Mouse (Mus musculus): ENCODE measurements around the gene Coa7. TPM values are rescaled to one million over a fixed set of nuclear protein-coding genes. Genes with fewer than 3 reads are reported as not detected.
"Not testable (repeated sequence)": the region's sequence is repeated elsewhere in the genome, so short reads cannot be mapped to it uniquely, and the experiment has no call there.

The Coa7 gene
- polyA plus RNA-seq, 1 experiment from 2014 or later = 26.5 TPM

- not testable (repeated sequence) for H3K36me3 ChIP-seq (ENCODE audit: inconsistent target); H3K27ac ChIP-seq; H3K4me3 ChIP-seq (ENCODE audit: inconsistent target); H3K79me2 ChIP-seq (ENCODE audit: inconsistent target)
Measured at GRCm38 (mm10) chr4:108353591-108353990, 25.7 kb downstream of the Coa7 start.

DNA sequence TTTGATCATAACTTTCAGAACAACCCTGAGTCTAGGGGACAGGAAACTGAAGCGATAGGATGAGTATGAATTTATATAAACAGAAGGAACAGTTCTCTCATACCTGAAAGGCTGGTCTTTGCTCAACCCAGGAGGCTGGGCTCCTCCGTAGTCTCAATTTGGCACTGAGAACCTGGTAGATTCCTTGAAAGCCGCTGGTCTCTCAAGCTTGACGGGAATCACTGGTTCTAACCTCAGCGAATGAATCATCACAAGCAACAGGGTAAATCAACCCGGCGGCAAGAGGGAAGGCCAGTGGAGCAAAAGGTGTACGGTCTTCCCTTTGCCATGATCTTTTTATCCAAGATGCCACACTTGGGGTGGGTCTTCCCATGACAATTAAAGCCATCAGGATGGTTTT, 29.5 kb downstream of the Coa7 start:
- H3K79me2 ChIP-seq (ENCODE audit: inconsistent target) = no peaks in the 10 kb centered on the region
- 99% methylated on average over 8 of the region's 8 CpGs for WGBS (ENCODE audit: missing documents)

DNA sequence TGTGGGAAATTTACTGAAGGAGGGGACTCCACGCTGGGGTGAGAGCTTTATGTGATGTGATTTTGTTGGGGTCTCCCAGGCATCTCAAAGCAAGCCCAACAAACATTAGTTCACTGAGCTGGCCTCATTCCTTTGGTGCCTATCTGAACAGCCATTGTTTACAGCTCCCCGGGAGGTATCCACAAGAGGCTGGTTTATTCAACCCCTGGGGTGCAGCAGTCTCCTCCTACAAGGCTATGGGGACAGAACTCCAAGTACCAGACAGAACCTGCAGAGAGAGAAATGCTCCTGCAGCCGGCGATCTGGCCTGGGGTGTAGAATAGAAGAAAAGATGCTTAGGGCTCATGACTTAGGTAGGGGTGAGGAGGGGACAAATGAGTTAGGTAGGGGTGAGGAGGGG, 30.6 kb downstream of the Coa7 start:
- Histone ChIP-seq H3K27ac (no peak overlapping the region), H3K4me3 (ENCODE audit: inconsistent target) (no peak overlapping the region), H3K79me2 (ENCODE audit: inconsistent target) (no peaks in the 10 kb centered on the region), H3K36me3 (ENCODE audit: inconsistent target) (no peaks in the 10 kb centered on the region)
- WGBS (ENCODE audit: missing documents) = 92% methylated on average over 4 of the region's 4 CpGs

More for the DNA sequence above, 29.5 kb downstream of the Coa7 start:
- no peaks in the 10 kb centered on the region for H3K36me3 ChIP-seq (ENCODE audit: inconsistent target)
- no peak overlapping the region for H3K4me3 ChIP-seq (ENCODE audit: inconsistent target)
- no peak overlapping the region for H3K27ac ChIP-seq

- H3K79me2 ChIP-seq (ENCODE audit: inconsistent target) = no peaks in the 10 kb centered on the region
- H3K4me3 ChIP-seq (ENCODE audit: inconsistent target) = no peak overlapping the region
- H3K27ac ChIP-seq = no peak overlapping the region
- no peaks in the 10 kb centered on the region for H3K36me3 ChIP-seq (ENCODE audit: inconsistent target)
- 35% methylated on average over 25 of the region's 28 CpGs for WGBS (ENCODE audit: missing documents)
Measured at GRCm38 (mm10) chr4:108360136-108361055, 32.5 kb downstream of the Coa7 start.

DNA sequence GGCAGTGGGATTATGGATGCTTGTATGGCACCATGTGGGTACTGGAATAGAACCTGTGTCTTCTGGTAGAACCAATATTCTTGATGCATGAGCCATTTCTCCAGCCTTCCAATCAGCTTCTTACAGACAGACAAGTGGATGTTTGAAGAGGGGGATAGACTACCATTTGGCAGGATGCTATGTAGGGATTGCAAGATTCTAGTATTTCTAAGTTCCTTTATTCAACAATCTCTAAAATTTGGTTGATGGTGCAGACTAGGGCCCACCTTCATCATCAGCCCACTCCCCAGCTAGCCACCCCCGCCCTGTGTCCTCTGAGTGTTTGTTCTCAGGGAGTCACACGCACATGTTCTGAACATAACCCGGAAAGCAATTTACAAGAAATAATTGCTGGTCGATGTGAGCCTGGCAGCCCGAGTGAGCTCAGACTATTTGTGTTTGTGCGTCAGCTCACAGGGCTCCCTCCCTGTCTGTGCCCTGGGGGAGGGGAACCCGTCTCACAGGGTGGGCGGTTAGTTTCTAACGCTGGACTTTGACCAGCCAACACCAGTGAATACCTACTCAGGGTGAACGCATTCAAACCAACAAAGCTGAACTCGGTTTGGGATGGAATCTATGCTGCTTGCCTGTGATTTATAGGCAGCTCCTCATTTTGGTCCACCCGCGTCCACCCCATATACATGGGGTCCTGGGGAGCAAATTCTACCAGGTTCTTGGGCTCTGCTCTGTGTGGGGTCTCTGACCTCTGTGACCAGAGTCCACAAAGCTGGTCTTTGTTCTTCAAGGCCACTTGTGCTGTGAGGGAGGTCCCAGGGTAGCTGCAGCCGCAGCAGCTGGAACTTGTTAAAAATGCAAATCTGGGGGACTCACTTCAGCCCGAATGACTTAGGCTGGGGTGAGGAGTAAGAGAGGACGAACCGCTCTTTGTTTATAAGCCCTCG, 34.7 kb downstream of the Coa7 start:
- 86% methylated on average over 18 of the region's 18 CpGs for WGBS (ENCODE audit: missing documents)

GRCm38 (mm10) chr4:108363355-108364110, 35.6 kb downstream of the Coa7 start:
- WGBS (ENCODE audit: missing documents) = 81% methylated on average over 6 of the region's 7 CpGs
- H3K27ac ChIP-seq = no peak overlapping the region

More for the DNA sequence above, 34.7 kb downstream of the Coa7 start:
- Histone ChIP-seq H3K4me3 (ENCODE audit: inconsistent target) (no peak overlapping the region), H3K27ac (no peak overlapping the region), H3K79me2 (ENCODE audit: inconsistent target) (no peaks in the 10 kb centered on the region), H3K36me3 (ENCODE audit: inconsistent target) (no peaks in the 10 kb centered on the region)

DNA sequence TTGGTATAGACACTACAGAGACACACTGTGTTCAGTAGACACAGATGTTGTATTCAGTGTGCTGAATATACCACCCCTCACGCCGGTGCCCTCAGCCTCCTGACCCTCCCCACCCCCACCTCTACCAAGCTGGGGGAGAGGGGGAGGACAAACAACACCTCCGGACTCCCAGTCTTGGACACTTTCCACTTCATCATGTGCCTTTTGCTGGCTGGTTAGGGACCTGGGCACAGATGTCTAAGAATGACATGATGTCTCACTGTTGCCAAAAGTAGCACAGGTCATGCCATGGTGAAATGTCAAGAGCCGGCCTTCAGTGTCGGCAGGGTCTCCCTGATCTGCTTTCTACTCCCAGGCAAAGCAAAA, 36.2 kb downstream of the Coa7 start:
- 82% methylated on average over 5 of the region's 5 CpGs for WGBS (ENCODE audit: missing documents)
- H3K36me3 ChIP-seq (ENCODE audit: inconsistent target) = no peaks in the 10 kb centered on the region
- no peak overlapping the region for H3K27ac ChIP-seq
- H3K4me3 ChIP-seq (ENCODE audit: inconsistent target) = no peak overlapping the region
- no peaks in the 10 kb centered on the region for H3K79me2 ChIP-seq (ENCODE audit: inconsistent target)

More at GRCm38 (mm10) chr4:108363355-108364110, 35.6 kb downstream of the Coa7 start:
- no peaks in the 10 kb centered on the region for H3K36me3 ChIP-seq (ENCODE audit: inconsistent target)
- H3K79me2 ChIP-seq (ENCODE audit: inconsistent target) = no peaks in the 10 kb centered on the region
- no peak overlapping the region for H3K4me3 ChIP-seq (ENCODE audit: inconsistent target)

DNA sequence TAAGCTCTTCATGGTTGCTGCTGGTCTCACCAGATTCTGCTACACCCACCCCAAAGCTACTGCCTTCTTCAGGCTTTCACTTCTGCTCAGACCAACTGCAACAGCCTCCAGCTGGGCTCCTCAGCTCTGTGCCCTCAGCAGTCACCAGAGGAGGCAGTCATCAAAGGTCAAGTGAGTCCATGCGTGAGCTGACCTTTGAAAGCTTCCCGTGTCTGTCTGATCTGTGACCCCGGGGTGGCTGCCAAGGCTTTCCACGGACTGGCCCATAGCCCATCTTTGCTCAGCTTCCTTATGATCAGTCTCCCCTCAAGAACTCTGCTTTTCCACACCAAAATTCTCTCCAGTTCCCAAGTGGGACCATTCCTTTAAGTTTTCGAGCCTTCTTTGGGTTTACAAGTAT, 41.3 kb downstream of the Coa7 start:
- no peaks in the 10 kb centered on the region for H3K79me2 ChIP-seq (ENCODE audit: inconsistent target)
- no peak overlapping the region for H3K4me3 ChIP-seq (ENCODE audit: inconsistent target)
- H3K27ac ChIP-seq = peak overlapping the region; percentile 63
- no peaks in the 10 kb centered on the region for H3K36me3 ChIP-seq (ENCODE audit: inconsistent target)
- 21% methylated on average over 5 of the region's 5 CpGs for WGBS (ENCODE audit: missing documents)

DNA sequence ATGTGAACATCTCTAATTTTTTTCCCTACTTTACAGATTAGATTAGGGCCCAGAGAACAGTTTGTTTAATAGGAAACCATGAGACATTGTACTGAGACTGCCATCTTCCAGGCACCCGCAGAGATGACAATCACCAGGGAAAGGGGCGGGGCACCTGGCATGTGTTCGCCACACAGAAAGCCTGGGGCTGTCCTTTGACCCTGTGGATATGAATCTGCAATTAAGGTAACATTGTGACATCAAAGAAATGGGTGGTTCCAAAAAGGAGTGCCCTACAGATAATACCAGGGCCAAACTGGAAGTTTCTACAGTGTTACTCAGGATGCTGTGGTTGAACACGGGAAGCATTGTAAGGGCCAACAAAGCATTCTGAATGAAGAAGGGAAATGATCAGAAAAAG, 42.5 kb downstream of the Coa7 start:
- no peaks in the 10 kb centered on the region for H3K79me2 ChIP-seq (ENCODE audit: inconsistent target)
- WGBS (ENCODE audit: missing documents) = 36% methylated on average over 4 of the region's 4 CpGs
- no peak overlapping the region for H3K27ac ChIP-seq
- no peak overlapping the region for H3K4me3 ChIP-seq (ENCODE audit: inconsistent target)
- H3K36me3 ChIP-seq (ENCODE audit: inconsistent target) = no peaks in the 10 kb centered on the region

DNA sequence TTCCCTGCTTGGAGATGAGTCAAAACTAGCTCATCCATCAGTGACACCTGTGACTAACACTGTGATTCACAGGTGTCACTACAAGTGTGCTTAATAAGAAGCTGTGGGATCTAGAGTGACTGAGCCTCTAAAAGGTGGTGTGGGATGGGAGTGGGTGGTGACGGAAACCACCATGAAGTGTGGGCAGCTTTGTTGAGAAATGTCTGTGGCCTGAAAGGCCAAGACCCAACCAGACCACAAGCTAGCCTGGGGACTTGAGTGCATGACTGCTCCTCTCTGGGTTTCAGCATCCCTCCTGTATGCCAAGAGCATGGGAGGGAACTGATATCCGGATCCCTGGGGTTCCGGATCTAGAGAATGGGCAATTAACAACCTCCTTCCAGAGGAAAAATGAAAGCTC, 43.5 kb downstream of the Coa7 start:
- 61% methylated on average over 3 of the region's 3 CpGs for WGBS (ENCODE audit: missing documents)
- Histone ChIP-seq H3K79me2 (ENCODE audit: inconsistent target) (no peaks in the 10 kb centered on the region), H3K4me3 (ENCODE audit: inconsistent target) (no peak overlapping the region), H3K36me3 (ENCODE audit: inconsistent target) (no peaks in the 10 kb centered on the region), H3K27ac (no peak overlapping the region)

- Histone ChIP-seq H3K36me3 (ENCODE audit: inconsistent target) (no peaks in the 10 kb centered on the region), H3K27ac (no peak overlapping the region), H3K79me2 (ENCODE audit: inconsistent target) (no peaks in the 10 kb centered on the region), H3K4me3 (ENCODE audit: inconsistent target) (no peak overlapping the region)
- WGBS (ENCODE audit: missing documents) = 87% methylated on average over 3 of the region's 3 CpGs
Measured at GRCm38 (mm10) chr4:108372166-108372565, 44.2 kb downstream of the Coa7 start.

DNA sequence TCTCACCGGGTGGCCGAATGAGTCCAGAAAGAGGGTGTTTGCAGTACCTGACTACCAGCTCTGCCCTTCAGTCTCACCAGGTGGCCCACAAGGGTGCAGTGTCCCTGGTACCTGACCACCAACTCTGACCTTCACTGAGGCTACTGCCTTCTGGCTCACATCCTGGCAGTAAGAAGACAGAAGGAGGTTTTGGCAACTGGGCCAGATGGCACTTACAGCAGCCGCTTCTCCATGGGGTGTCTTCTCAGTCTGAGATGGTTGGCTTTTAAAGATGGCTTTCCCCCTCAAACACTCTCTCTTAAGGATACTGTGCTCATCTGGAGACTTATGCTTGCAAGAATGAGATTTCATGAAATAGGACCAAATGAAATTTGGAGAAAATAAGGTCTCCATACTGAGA, 51.5 kb downstream of the Coa7 start:
- WGBS (ENCODE audit: missing documents) = 91% methylated on average over 3 of the region's 3 CpGs
- H3K36me3 ChIP-seq (ENCODE audit: inconsistent target) = no peaks in the 10 kb centered on the region
- H3K4me3 ChIP-seq (ENCODE audit: inconsistent target) = no peak overlapping the region
- H3K79me2 ChIP-seq (ENCODE audit: inconsistent target) = no peaks in the 10 kb centered on the region
- no peak overlapping the region for H3K27ac ChIP-seq

DNA sequence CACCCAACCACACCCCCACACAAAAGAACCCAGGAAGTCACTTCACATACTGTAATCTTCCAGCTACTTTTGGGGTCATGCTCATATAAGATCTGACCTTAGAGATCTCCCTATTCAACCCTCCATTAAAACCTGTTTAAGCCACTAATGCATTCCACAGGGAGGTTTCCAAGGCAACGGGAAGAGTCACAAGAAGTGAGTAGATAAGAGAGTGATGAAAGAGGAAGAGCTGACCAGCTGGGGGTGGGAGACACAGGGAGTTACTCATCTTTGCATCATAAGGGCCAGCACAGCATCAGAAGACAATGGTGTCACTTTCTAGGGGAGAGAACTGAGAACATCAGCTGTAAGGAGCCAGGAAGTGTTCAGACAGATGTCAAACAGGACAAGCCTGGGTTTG, 52.2 kb downstream of the Coa7 start:
- H3K4me3 ChIP-seq (ENCODE audit: inconsistent target) = no peak overlapping the region
- H3K79me2 ChIP-seq (ENCODE audit: inconsistent target) = no peaks in the 10 kb centered on the region
- H3K36me3 ChIP-seq (ENCODE audit: inconsistent target) = no peaks in the 10 kb centered on the region
- H3K27ac ChIP-seq = no peak overlapping the region
- 17% methylated on average over 1 of the region's 1 CpGs for WGBS (ENCODE audit: missing documents)

GRCm38 (mm10) chr4:108383183-108383714, 55.3 kb downstream of the Coa7 start, which contains the start of gene Shisal2a:
Gene Shisal2a, minus strand, starts transcription at chr4:108383349.
- Histone ChIP-seq H3K36me3 (ENCODE audit: inconsistent target) (no peaks in the 10 kb centered on the region), H3K79me2 (ENCODE audit: inconsistent target) (no peaks in the 10 kb centered on the region), H3K4me3 (ENCODE audit: inconsistent target) (no peak within 1 kb of the TSS), H3K27ac (no peak within 1 kb of the TSS)
- WGBS (ENCODE audit: missing documents) = 7% methylated on average over 52 of the region's 55 CpGs
